Mouse (Mus musculus) hindbrain, embryonic 15.5 days (tissue): ENCODE results near the gene Col4a1. TPM values are rescaled to one million over a fixed set of nuclear protein-coding genes. Genes with fewer than 3 reads are reported as not detected.
A peak's percentile ranks its signal among the peaks of the same experiment; 100 is the strongest.

ENCODE experiments used
- ATAC-seq: fragments of 200-750 bp; cut with Nextera tagmentation; 2 replicates; pipeline ENCODE4 v1.8.0; 2017; ENCODE audit warnings: low read depth, moderate number of reproducible peaks, moderate TSS enrichment; ENCODE audit not compliant: low FRiP score
- H3K27ac ChIP-seq: fragments of 300-500 bp; sonication (generic); replicated peaks from 2 replicates; pipeline ENCODE4 v1.5.1; 2015; ENCODE audit warnings: mild to moderate bottlenecking, inconsistent platforms
- H3K27me3 ChIP-seq: fragments of 300-500 bp; sonication (generic); 2 replicates; pipeline ENCODE4 v1.6.1; 2015; ENCODE audit warnings: control low read depth, inconsistent platforms
- H3K36me3 ChIP-seq: fragments of 300-500 bp; sonication (generic); 2 replicates; pipeline ENCODE4 v1.6.1; 2015; ENCODE audit warnings: control low read depth, inconsistent platforms
- H3K4me1 ChIP-seq: fragments of 300-500 bp; sonication (generic); replicated peaks from 2 replicates; pipeline ENCODE4 v1.6.1; 2015; ENCODE audit warnings: control low read depth, inconsistent platforms
- H3K4me2 ChIP-seq: fragments of 300-500 bp; sonication (generic); 2 replicates; pipeline ENCODE4 v1.6.1; 2015; ENCODE audit warnings: moderate library complexity, mild to moderate bottlenecking, inconsistent platforms
- H3K4me3 ChIP-seq: fragments of 300-500 bp; sonication (generic); 2 replicates; pipeline ENCODE4 v1.5.1; 2015; ENCODE audit warnings: mild to moderate bottlenecking, inconsistent platforms
- H3K9ac ChIP-seq: fragments of 300-500 bp; sonication (generic); 2 replicates; pipeline ENCODE4 v1.6.1; 2015; ENCODE audit warnings: inconsistent platforms
- H3K9me3 ChIP-seq: fragments of 300-500 bp; sonication (generic); 2 replicates; pipeline ENCODE4 v1.6.1; 2016; ENCODE audit warnings: control low read depth, inconsistent platforms
- WGBS: fragments of 180-500 bp; shearing (Covaris S2); methylation state at CpG from one replicate; pipeline ENCODE4 v1.1.7; 2015; 5-methylcytosine and 5-hydroxymethylcytosine counted together
- polyA plus RNA-seq: library from polyadenylated mRNA; unstranded; fragments of >200 nt; fragmentation: Nextera tagmentation; extraction: Ambion mirVana; gene quantifications from 2 replicates; pipeline ENCODE4 v1.2.1, GENCODE M21; 2015

Gene Col4a1
- 91.8 and 92.1 TPM in 2 replicates for polyA plus RNA-seq

GRCm38 (mm10) chr8:11312349-11313175 lies at the start of gene Col4a1, which contains the start of gene Col4a2:
Gene Col4a1 (minus strand): TSS chr8:11312826.
Gene Col4a2 (plus strand): TSS chr8:11312805.
- Histone ChIP-seq H3K4me3 (peak within 1 kb of the TSS; percentile 63), H3K27ac (peak within 1 kb of the TSS; percentile 43), H3K27me3 (peaks cover 65% of the 10 kb centered on the region), H3K4me2 (peak within 1 kb of the TSS; percentile 86), H3K36me3 (no peaks in the 10 kb centered on the region), H3K9me3 (no peaks in the 10 kb centered on the region), H3K4me1 (peaks cover 35% of the 10 kb centered on the region), H3K9ac (peak within 1 kb of the TSS; percentile 70)
- peak; percentile 57 for ATAC-seq
- WGBS = under 1% methylated on average over 79 of the region's 87 CpGs

DNA sequence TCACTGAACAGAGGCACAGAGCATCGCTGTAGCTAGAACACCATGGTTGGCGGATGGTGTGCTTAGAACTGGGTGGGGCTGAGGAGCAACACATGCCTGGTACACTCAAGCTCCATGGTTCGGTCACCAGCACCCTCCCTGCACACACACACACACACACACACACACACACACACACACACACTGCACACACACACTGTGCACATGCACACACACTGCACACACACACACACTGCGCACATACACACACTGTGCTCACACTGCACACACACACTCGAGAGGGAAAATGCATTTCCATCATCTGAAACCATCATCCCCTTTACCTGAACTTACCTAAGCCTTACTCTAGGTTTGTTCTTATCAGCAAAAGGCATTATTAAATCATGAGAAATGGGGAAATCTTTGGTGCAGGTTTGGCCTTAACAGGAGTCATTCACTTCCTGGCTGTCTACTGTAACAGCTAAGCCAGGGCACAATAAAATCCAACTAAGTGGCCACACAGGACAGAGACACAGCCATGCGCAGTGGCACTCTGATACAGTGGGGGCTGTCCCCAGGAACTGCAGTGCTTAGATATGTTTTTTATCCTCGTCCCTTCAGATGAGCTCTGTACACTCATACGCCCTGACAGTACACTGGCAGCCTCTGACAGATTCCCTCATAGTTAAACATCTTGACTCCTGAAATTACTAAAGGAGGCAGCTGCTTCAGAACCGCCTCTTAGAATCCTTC lies 49.1 kb upstream of the Col4a1 start:
- no peak overlapping the region for H3K4me2 ChIP-seq
- 63% methylated on average over 9 of the region's 9 CpGs for whole genome bisulfite sequencing
- no peak overlapping the region for H3K9ac ChIP-seq
- no peaks in the 10 kb centered on the region for H3K36me3 ChIP-seq
- no peaks in the 10 kb centered on the region for H3K9me3 ChIP-seq
- H3K27ac ChIP-seq = peak overlapping the region; percentile 9; the same call in 1 of the 2 replicates
- H3K4me3 ChIP-seq = no peak overlapping the region
- peak; percentile 38; the same call in 1 of the 2 replicates for ATAC-seq
- H3K4me1 ChIP-seq = peaks cover 33% of the 10 kb centered on the region
- no peaks in the 10 kb centered on the region for H3K27me3 ChIP-seq

GRCm38 (mm10) chr8:11359846-11360245 lies 47.2 kb upstream of the Col4a1 start:
- WGBS = 82% methylated on average over 5 of the region's 5 CpGs
- ATAC-seq = no peak
- no peak overlapping the region for H3K27ac ChIP-seq
- H3K36me3 ChIP-seq = no peaks in the 10 kb centered on the region
- H3K27me3 ChIP-seq = no peaks in the 10 kb centered on the region
- peaks cover 33% of the 10 kb centered on the region for H3K4me1 ChIP-seq
- H3K4me2 ChIP-seq = no peak overlapping the region
- H3K9me3 ChIP-seq = no peaks in the 10 kb centered on the region
- no peak overlapping the region for H3K9ac ChIP-seq
- H3K4me3 ChIP-seq = no peak overlapping the region

- Histone ChIP-seq H3K9me3 (no peaks in the 10 kb centered on the region), H3K4me1 (peaks cover 25% of the 10 kb centered on the region), H3K27ac (no peak overlapping the region), H3K9ac (no peak overlapping the region), H3K36me3 (no peaks in the 10 kb centered on the region), H3K27me3 (no peaks in the 10 kb centered on the region), H3K4me3 (no peak overlapping the region), H3K4me2 (no peak overlapping the region)
- 45% methylated on average over 7 of the region's 7 CpGs for WGBS
- no peak for ATAC-seq
These were observed 45.4 kb upstream of the Col4a1 start for GRCm38 (mm10) chr8:11357921-11358436.

- WGBS = 75% methylated on average over 8 of the region's 8 CpGs
- ATAC-seq = no peak
These were observed 44.1 kb upstream of the Col4a1 start for GRCm38 (mm10) chr8:11356776-11357175.

GRCm38 (mm10) chr8:11355900-11356299 lies 43.3 kb upstream of the Col4a1 start:
- WGBS = 90% methylated on average over 3 of the region's 3 CpGs
- 0 out of 2 replicates have a peak, but pooled peaks cover 12% of the 10 kb centered on the region for H3K4me1 ChIP-seq
- no peak overlapping the region for H3K4me3 ChIP-seq
- no peaks in the 10 kb centered on the region for H3K9me3 ChIP-seq
- no peaks in the 10 kb centered on the region for H3K27me3 ChIP-seq
- no peak overlapping the region for H3K9ac ChIP-seq
- ATAC-seq = no peak
- H3K4me2 ChIP-seq = no peak overlapping the region
- H3K36me3 ChIP-seq = no peaks in the 10 kb centered on the region
- no peak overlapping the region for H3K27ac ChIP-seq

More at GRCm38 (mm10) chr8:11356776-11357175, 44.1 kb upstream of the Col4a1 start:
- Histone ChIP-seq H3K9me3 (no peaks in the 10 kb centered on the region), H3K9ac (no peak overlapping the region), H3K27me3 (no peaks in the 10 kb centered on the region), H3K4me3 (no peak overlapping the region), H3K36me3 (no peaks in the 10 kb centered on the region), H3K4me2 (no peak overlapping the region), H3K27ac (no peak overlapping the region), H3K4me1 (peaks cover 13% of the 10 kb centered on the region)

DNA sequence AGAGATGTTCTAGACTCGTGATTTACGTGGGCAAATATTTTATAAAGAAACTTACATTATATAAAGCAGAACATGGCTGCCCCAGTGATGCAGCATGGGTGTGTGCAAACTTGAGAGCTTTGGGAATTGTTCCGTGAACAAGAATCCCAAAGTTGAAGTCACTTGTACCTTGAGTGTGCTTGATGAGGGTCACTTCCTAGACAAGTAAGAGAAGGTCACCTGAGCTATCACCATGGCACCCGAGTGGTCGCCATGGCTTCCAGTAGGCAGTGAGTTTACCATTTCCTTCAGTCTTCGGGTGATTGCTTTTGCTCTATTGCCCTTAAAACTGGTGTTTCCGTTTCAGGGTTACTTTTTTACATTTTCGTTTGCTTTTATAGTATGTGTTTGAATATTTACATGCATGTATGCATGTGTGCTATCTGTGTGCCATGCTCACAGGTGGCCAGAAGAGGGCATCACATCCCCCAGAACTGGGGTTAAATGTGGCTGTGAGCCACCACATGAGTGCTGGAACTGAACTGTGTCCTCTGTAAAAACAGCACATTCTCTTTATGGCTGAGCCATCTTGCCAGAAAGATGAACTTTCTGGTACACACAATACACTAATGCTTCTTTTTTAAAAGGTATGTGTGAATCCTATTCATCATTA lies 42.3 kb upstream of the Col4a1 start:
- Histone ChIP-seq H3K36me3 (no peaks in the 10 kb centered on the region), H3K4me2 (no peak overlapping the region), H3K9ac (no peak overlapping the region), H3K27ac (no peak overlapping the region), H3K4me3 (no peak overlapping the region), H3K27me3 (no peaks in the 10 kb centered on the region), H3K4me1 (0 out of 2 replicates have a peak, but pooled peaks cover 10% of the 10 kb centered on the region), H3K9me3 (no peaks in the 10 kb centered on the region)
- WGBS = 95% methylated on average over 8 of the region's 8 CpGs
- no peak for ATAC-seq

DNA sequence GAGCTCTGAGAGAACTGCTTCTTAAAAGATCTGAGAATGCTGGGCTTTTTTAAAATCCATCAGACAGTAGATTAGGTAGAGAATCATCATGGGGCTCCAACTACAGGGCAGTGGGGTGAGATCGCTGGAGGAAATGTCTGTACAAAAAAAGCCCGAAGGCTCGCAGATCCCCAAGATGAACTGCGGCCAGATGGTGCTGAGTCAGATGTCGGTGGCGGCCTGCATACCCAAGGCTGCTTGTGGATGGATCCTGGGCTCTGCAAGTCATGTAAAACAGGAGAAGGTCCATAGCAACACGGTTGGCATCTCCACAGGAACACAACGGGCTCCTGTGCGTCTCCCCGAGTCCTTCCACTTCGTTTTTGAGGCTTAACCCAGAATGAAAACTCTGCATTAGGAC lies 39.9 kb upstream of the Col4a1 start:
- no peaks in the 10 kb centered on the region for H3K36me3 ChIP-seq
- H3K4me2 ChIP-seq = no peak overlapping the region
- 0 out of 2 replicates have a peak, but pooled peaks cover 4% of the 10 kb centered on the region for H3K4me1 ChIP-seq
- WGBS = 71% methylated on average over 11 of the region's 11 CpGs
- H3K9ac ChIP-seq = no peak overlapping the region
- H3K27me3 ChIP-seq = no peaks in the 10 kb centered on the region
- ATAC-seq = no peak
- no peak overlapping the region for H3K4me3 ChIP-seq
- H3K9me3 ChIP-seq = no peaks in the 10 kb centered on the region
- H3K27ac ChIP-seq = no peak overlapping the region

DNA sequence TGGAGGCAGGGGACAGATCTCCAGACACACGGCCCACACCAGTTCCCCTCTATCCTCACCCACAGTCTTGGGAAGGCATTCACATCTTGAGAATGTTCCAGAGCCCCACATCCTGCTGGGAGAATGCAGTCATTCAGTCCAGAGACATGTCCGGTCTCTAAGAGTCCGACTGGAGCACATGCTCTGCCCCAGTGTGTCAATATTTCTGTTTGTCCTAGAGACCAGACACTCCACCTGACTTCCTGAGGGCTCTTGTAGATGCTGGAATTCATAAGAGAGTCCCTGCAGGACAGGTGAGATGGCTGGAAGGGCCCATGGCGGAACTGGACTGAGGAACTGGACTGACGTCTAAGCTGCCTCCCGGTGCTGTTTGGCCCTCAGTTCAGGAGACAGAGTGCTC lies 38.7 kb upstream of the Col4a1 start:
- H3K27ac ChIP-seq = no peak overlapping the region

GRCm38 (mm10) chr8:11348622-11349021 lies 36.0 kb upstream of the Col4a1 start:
- WGBS = 86% methylated on average over 11 of the region's 11 CpGs
- Histone ChIP-seq H3K36me3 (no peaks in the 10 kb centered on the region), H3K27ac (no peak overlapping the region), H3K4me1 (no peaks in the 10 kb centered on the region), H3K9ac (no peak overlapping the region), H3K4me2 (no peak overlapping the region), H3K9me3 (no peaks in the 10 kb centered on the region), H3K4me3 (no peak overlapping the region), H3K27me3 (no peaks in the 10 kb centered on the region)
- ATAC-seq = no peak

More for the DNA sequence above, 38.7 kb upstream of the Col4a1 start:
- no peaks in the 10 kb centered on the region for H3K27me3 ChIP-seq
- no peak overlapping the region for H3K9ac ChIP-seq
- no peak for ATAC-seq
- H3K36me3 ChIP-seq = no peaks in the 10 kb centered on the region
- no peaks in the 10 kb centered on the region for H3K4me1 ChIP-seq
- no peak overlapping the region for H3K4me2 ChIP-seq
- no peak overlapping the region for H3K4me3 ChIP-seq
- no peaks in the 10 kb centered on the region for H3K9me3 ChIP-seq
- 89% methylated on average over 6 of the region's 6 CpGs for WGBS

DNA sequence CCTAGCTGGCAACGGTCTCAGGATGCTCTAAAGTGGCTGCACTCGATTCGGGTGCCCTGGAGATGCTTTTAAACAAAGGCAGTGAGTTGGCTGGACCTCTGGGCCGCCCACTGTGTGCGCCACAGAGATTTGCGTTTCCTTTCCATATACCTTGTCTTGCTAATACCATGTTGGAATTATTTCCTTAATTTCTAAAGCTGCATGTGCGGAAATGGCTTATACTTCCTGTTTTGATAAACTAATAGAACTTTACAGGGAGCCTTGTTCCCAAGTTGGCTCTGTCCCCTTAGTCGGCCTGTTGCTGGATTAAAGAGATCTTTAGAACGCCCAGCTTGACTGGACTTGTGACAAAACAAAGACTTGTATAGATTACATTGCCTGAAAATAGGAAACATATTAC lies 35.1 kb upstream of the Col4a1 start:
- 85% methylated on average over 9 of the region's 9 CpGs for WGBS

More for the DNA sequence above, 35.1 kb upstream of the Col4a1 start:
- Histone ChIP-seq H3K4me3 (no peak overlapping the region), H3K9ac (no peak overlapping the region), H3K4me1 (no peaks in the 10 kb centered on the region), H3K9me3 (no peaks in the 10 kb centered on the region), H3K27ac (no peak overlapping the region), H3K36me3 (no peaks in the 10 kb centered on the region), H3K27me3 (no peaks in the 10 kb centered on the region), H3K4me2 (no peak overlapping the region)
- no peak for ATAC-seq
